Mouse (Mus musculus) hindbrain, embryonic 13.5 days (tissue): ENCODE measurements around the gene Phf23. TPM values are rescaled to one million over a fixed set of nuclear protein-coding genes. Genes with fewer than 3 reads are reported as not detected.
A peak's percentile ranks its signal among the peaks of the same experiment; 100 is the strongest.

Experiments
- ATAC-seq: fragments of 200-750 bp; cut with Nextera tagmentation; 2 replicates; pipeline ENCODE4 v1.8.0; 2017; ENCODE audit warnings: moderate TSS enrichment; ENCODE audit not compliant: low FRiP score
- H3K27ac ChIP-seq: fragments of 300-500 bp; sonication (generic); 2 replicates; pipeline ENCODE4 v1.5.1; 2015; ENCODE audit warnings: inconsistent platforms, mild to moderate bottlenecking, moderate library complexity
- H3K27me3 ChIP-seq: fragments of 300-500 bp; sonication (generic); 2 replicates; pipeline ENCODE4 v1.6.1; 2015; ENCODE audit warnings: mild to moderate bottlenecking, inconsistent platforms
- H3K36me3 ChIP-seq: fragments of 300-500 bp; sonication (generic); 2 replicates; pipeline ENCODE4 v1.6.1; 2015; ENCODE audit warnings: mild to moderate bottlenecking, inconsistent platforms
- H3K4me1 ChIP-seq: fragments of 300-500 bp; sonication (generic); replicated peaks from 2 replicates; pipeline ENCODE4 v1.6.1; 2015; ENCODE audit warnings: inconsistent platforms
- H3K4me2 ChIP-seq: fragments of 300-500 bp; sonication (generic); 2 replicates; pipeline ENCODE4 v1.6.1; 2015; ENCODE audit warnings: inconsistent platforms, mild to moderate bottlenecking, moderate library complexity
- H3K4me3 ChIP-seq: fragments of 300-500 bp; sonication (generic); 2 replicates; pipeline ENCODE4 v1.5.1; 2015; ENCODE audit warnings: mild to moderate bottlenecking, inconsistent platforms
- H3K9ac ChIP-seq: fragments of 300-500 bp; sonication (generic); 2 replicates; pipeline ENCODE4 v1.6.1; 2015; ENCODE audit warnings: mild to moderate bottlenecking, inconsistent platforms
- H3K9me3 ChIP-seq: fragments of 300-500 bp; sonication (generic); 2 replicates; pipeline ENCODE4 v1.6.1; 2016; ENCODE audit warnings: inconsistent platforms
- WGBS: fragments of 180-500 bp; shearing (Covaris S2); methylation state at CpG from one replicate; pipeline ENCODE4 v1.1.7; 2015; 5-methylcytosine and 5-hydroxymethylcytosine counted together
- microRNA counts: library from miRNA; unstranded; fragments of <30 nt; microRNA quantifications from one replicate; lab custom pipeline; 2016
- microRNA-seq: library from miRNA; unstranded; fragments of <30 nt; microRNA quantifications from one replicate; pipeline ENCODE4, GENCODE M21; 2016
- polyA plus RNA-seq: library from polyadenylated mRNA; unstranded; fragments of >200 nt; fragmentation: Nextera tagmentation; extraction: Ambion mirVana; gene quantifications from 2 replicates; pipeline ENCODE4 v1.2.1, GENCODE M21; 2015

Phf23 gene
- polyA plus RNA-seq, 1 experiment from 2014 or later = 74.8 TPM

- Histone ChIP-seq H3K27me3 (no peaks in the 10 kb centered on the region), H3K9me3 (no peaks in the 10 kb centered on the region), H3K9ac (peak overlapping the region; percentile 68), H3K4me1 (peaks cover 54% of the 10 kb centered on the region), H3K4me3 (peak overlapping the region; percentile 40), H3K27ac (peak overlapping the region; percentile 98), H3K4me2 (peak overlapping the region; percentile 56), H3K36me3 (peaks cover 45% of the 10 kb centered on the region)
- ATAC-seq = no peak
- 90% methylated on average over 28 of the region's 28 CpGs for WGBS
Measured at GRCm38 (mm10) chr11:70030651-70031320, 35.2 kb downstream of the Phf23 start.

GRCm38 (mm10) chr11:70031321-70031670 is 35.7 kb downstream of the Phf23 start:
- WGBS = 95% methylated on average over 11 of the region's 11 CpGs
- Histone ChIP-seq H3K27me3 (no peaks in the 10 kb centered on the region), H3K9me3 (no peaks in the 10 kb centered on the region), H3K4me1 (peaks cover 49% of the 10 kb centered on the region), H3K4me2 (no peak overlapping the region), H3K36me3 (peaks cover 49% of the 10 kb centered on the region), H3K27ac (0 out of 2 replicates have a peak overlapping the region, but pooled peaks have one; percentile 98), H3K4me3 (no peak overlapping the region), H3K9ac (no peak overlapping the region)
- ATAC-seq = no peak

- Histone ChIP-seq H3K4me1 (no peaks in the 10 kb centered on the region), H3K9me3 (no peaks in the 10 kb centered on the region), H3K36me3 (peaks cover 82% of the 10 kb centered on the region), H3K27me3 (no peaks in the 10 kb centered on the region), H3K4me2 (no peak overlapping the region), H3K4me3 (no peak overlapping the region), H3K27ac (no peak overlapping the region), H3K9ac (no peak overlapping the region)
- 86% methylated on average over 7 of the region's 7 CpGs for WGBS
- ATAC-seq = no peak
Measured at GRCm38 (mm10) chr11:70038174-70038573, 42.6 kb downstream of the Phf23 start.

GRCm38 (mm10) chr11:70039631-70040030 is 44.1 kb downstream of the Phf23 start:
- ATAC-seq = no peak
- no peak overlapping the region for H3K9ac ChIP-seq
- WGBS = 93% methylated on average over 10 of the region's 10 CpGs
- H3K27me3 ChIP-seq = no peaks in the 10 kb centered on the region
- no peak overlapping the region for H3K4me3 ChIP-seq
- no peaks in the 10 kb centered on the region for H3K4me1 ChIP-seq
- no peak overlapping the region for H3K4me2 ChIP-seq
- H3K27ac ChIP-seq = no peak overlapping the region
- H3K36me3 ChIP-seq = peaks cover 85% of the 10 kb centered on the region
- H3K9me3 ChIP-seq = no peaks in the 10 kb centered on the region

- no peaks in the 10 kb centered on the region for H3K27me3 ChIP-seq
Measured at GRCm38 (mm10) chr11:70040184-70040583, 44.6 kb downstream of the Phf23 start.

GRCm38 (mm10) chr11:70042309-70043085 is 46.9 kb downstream of the Phf23 start:
- Histone ChIP-seq H3K27me3 (no peaks in the 10 kb centered on the region), H3K4me3 (no peak overlapping the region), H3K9ac (no peak overlapping the region), H3K36me3 (peaks cover 82% of the 10 kb centered on the region), H3K4me2 (no peak overlapping the region), H3K9me3 (no peaks in the 10 kb centered on the region), H3K27ac (no peak overlapping the region), H3K4me1 (no peaks in the 10 kb centered on the region)
- 86% methylated on average over 23 of the region's 23 CpGs for WGBS
- no peak for ATAC-seq

More at GRCm38 (mm10) chr11:70040184-70040583, 44.6 kb downstream of the Phf23 start:
- no peaks in the 10 kb centered on the region for H3K9me3 ChIP-seq
- no peak overlapping the region for H3K4me3 ChIP-seq
- peaks cover 85% of the 10 kb centered on the region for H3K36me3 ChIP-seq
- no peak overlapping the region for H3K4me2 ChIP-seq
- H3K4me1 ChIP-seq = no peaks in the 10 kb centered on the region
- no peak overlapping the region for H3K27ac ChIP-seq
- no peak overlapping the region; the same call in 1 of the 2 replicates for H3K9ac ChIP-seq
- 93% methylated on average over 7 of the region's 7 CpGs for WGBS
- ATAC-seq = no peak

GRCm38 (mm10) chr11:70043665-70044064 is 48.1 kb downstream of the Phf23 start:
- Histone ChIP-seq H3K27me3 (no peaks in the 10 kb centered on the region), H3K4me3 (no peak overlapping the region), H3K27ac (no peak overlapping the region), H3K36me3 (peaks cover 70% of the 10 kb centered on the region), H3K4me1 (no peaks in the 10 kb centered on the region), H3K9me3 (no peaks in the 10 kb centered on the region), H3K4me2 (no peak overlapping the region), H3K9ac (no peak overlapping the region)
- ATAC-seq = no peak
- 78% methylated on average over 7 of the region's 7 CpGs for WGBS

GRCm38 (mm10) chr11:70045435-70045834 is 49.9 kb downstream of the Phf23 start:
- H3K9me3 ChIP-seq = no peaks in the 10 kb centered on the region
- no peak overlapping the region for H3K4me3 ChIP-seq
- peak overlapping the region; percentile 39; the same call in 1 of the 2 replicates for H3K9ac ChIP-seq
- no peaks in the 10 kb centered on the region for H3K4me1 ChIP-seq
- WGBS = 32% methylated on average over 9 of the region's 9 CpGs
- H3K4me2 ChIP-seq = no peak overlapping the region
- H3K36me3 ChIP-seq = peaks cover 54% of the 10 kb centered on the region
- H3K27me3 ChIP-seq = no peaks in the 10 kb centered on the region
- no peak overlapping the region for H3K27ac ChIP-seq
- ATAC-seq = no peak

GRCm38 (mm10) chr11:70049366-70049765 is 53.8 kb downstream of the Phf23 start:
- 68% methylated on average over 6 of the region's 6 CpGs for WGBS
- Histone ChIP-seq H3K9me3 (no peaks in the 10 kb centered on the region), H3K4me1 (no peaks in the 10 kb centered on the region), H3K27ac (no peak overlapping the region), H3K27me3 (no peaks in the 10 kb centered on the region), H3K4me2 (no peak overlapping the region), H3K4me3 (no peak overlapping the region), H3K9ac (no peak overlapping the region), H3K36me3 (peaks cover 16% of the 10 kb centered on the region)
- no peak for ATAC-seq

MicroRNAs within 50 kb of the gene (microRNA counts, 519-probe panel; counts per million panel counts)
- microRNA mmu-miR-324-3p (lab: Ali Mortazavi, UCI) (51.3 counts per million), microRNA mmu-miR-324-5p (lab: Ali Mortazavi, UCI) (3,897 counts per million, percentile 59 among the panel's probes with 10 or more counts)

Small RNA genes within 50 kb of the gene (microRNA-seq; reads per million reads assigned to microRNA genes)
- gene Gm44349 = not detected
- 3,397 reads per million, percentile 86 among the genes with 10 or more reads in this experiment for gene Mir324

Other genes starting within 250 kb of the Phf23 start
- gene Polr2a, start 237.1 kb upstream of the Phf23 start, polyA plus RNA-seq = 18.8 and 20.4 TPM in 2 replicates
- gene Slc35g3, start 233.8 kb upstream of the Phf23 start, polyA plus RNA-seq = 0.35 and 0.87 TPM in 2 replicates
- gene Zbtb4, start 229.9 kb upstream of the Phf23 start, polyA plus RNA-seq = 3.2 TPM in 2 replicates
- 1.5 and 2.6 TPM in 2 replicates for gene Chrnb1, start 199.8 kb upstream of the Phf23 start, polyA plus RNA-seq
- gene Fgf11, start 193.9 kb upstream of the Phf23 start, polyA plus RNA-seq = 4.8 and 5.5 TPM in 2 replicates
- gene Tmem102, start 190.2 kb upstream of the Phf23 start, polyA plus RNA-seq = 1.1 TPM in 2 replicates
- gene Gm39566, start 180.5 kb upstream of the Phf23 start, polyA plus RNA-seq = not detected in 2 replicates
- gene Spem2, start 177.3 kb upstream of the Phf23 start, polyA plus RNA-seq = 0.10 TPM in 1 of 2 replicates, not detected in the other
- gene Spem1, start 173.6 kb upstream of the Phf23 start, polyA plus RNA-seq = 0.70 and 0.81 TPM in 2 replicates
- gene Nlgn2, start 158.0 kb upstream of the Phf23 start, polyA plus RNA-seq = 21.4 and 22.0 TPM in 2 replicates
- gene Tmem256, start 157.3 kb upstream of the Phf23 start, polyA plus RNA-seq = 368 and 374 TPM in 2 replicates
- 51.7 and 53.7 TPM in 2 replicates for gene Plscr3, start 149.4 kb upstream of the Phf23 start, polyA plus RNA-seq
- 0.13 and 0.23 TPM in 2 replicates for gene Tnk1, start 137.0 kb upstream of the Phf23 start, polyA plus RNA-seq
- gene Tmem95, start 117.8 kb upstream of the Phf23 start, polyA plus RNA-seq = not detected in 2 replicates
- gene Kctd11, start 114.4 kb upstream of the Phf23 start, polyA plus RNA-seq = 2.0 and 2.5 TPM in 2 replicates
- gene Acap1, start 100.2 kb upstream of the Phf23 start, polyA plus RNA-seq = 0.17 and 0.52 TPM in 2 replicates
- gene 2810408A11Rik, start 94.8 kb upstream of the Phf23 start, polyA plus RNA-seq = 10.3 and 11.7 TPM in 2 replicates
- 18.8 and 22.6 TPM in 2 replicates for gene Neurl4, start 94.7 kb upstream of the Phf23 start, polyA plus RNA-seq
- gene Gps2, start 81.9 kb upstream of the Phf23 start, polyA plus RNA-seq = 72.4 and 77.3 TPM in 2 replicates
- gene Eif5a, start 73.8 kb upstream of the Phf23 start, polyA plus RNA-seq = 1,129 and 1,134 TPM in 2 replicates
- 4.0 and 7.1 TPM in 2 replicates for gene Ybx2, start 60.0 kb upstream of the Phf23 start, polyA plus RNA-seq
- gene Slc2a4, start 47.6 kb upstream of the Phf23 start, polyA plus RNA-seq = 3.9 and 4.0 TPM in 2 replicates
- gene Cldn7, start 31.0 kb upstream of the Phf23 start, polyA plus RNA-seq = 0.38 and 0.87 TPM in 2 replicates
- gene Ctdnep1, start 14.6 kb upstream of the Phf23 start, polyA plus RNA-seq = 22.4 and 22.7 TPM in 2 replicates
- 149 and 154 TPM in 2 replicates for gene Elp5, start 13.3 kb upstream of the Phf23 start, polyA plus RNA-seq
- gene Gabarap, start 4.6 kb upstream of the Phf23 start, polyA plus RNA-seq = 670 and 709 TPM in 2 replicates
- 26.8 and 28.6 TPM in 2 replicates for gene Dvl2, start 4.8 kb downstream of the Phf23 start, polyA plus RNA-seq
- gene Acadvl, start 19.6 kb downstream of the Phf23 start, polyA plus RNA-seq = 56.9 and 59.4 TPM in 2 replicates
- gene Dlg4, start 21.2 kb downstream of the Phf23 start, polyA plus RNA-seq = 28.1 TPM in 2 replicates
- 1.5 and 1.7 TPM in 2 replicates for gene Asgr1, start 58.3 kb downstream of the Phf23 start, polyA plus RNA-seq
- gene Asgr2, start 96.9 kb downstream of the Phf23 start, polyA plus RNA-seq = not detected in 2 replicates
- gene Mgl2, start 134.6 kb downstream of the Phf23 start, polyA plus RNA-seq = 0.88 and 0.95 TPM in 2 replicates
- 0.47 and 1.3 TPM in 2 replicates for gene Clec10a, start 160.4 kb downstream of the Phf23 start, polyA plus RNA-seq
- 3.1 and 4.6 TPM in 2 replicates for gene Slc16a11, start 217.0 kb downstream of the Phf23 start, polyA plus RNA-seq
- gene Slc16a13, start 225.3 kb downstream of the Phf23 start, polyA plus RNA-seq = 16.1 and 18.1 TPM in 2 replicates
- 5.0 and 5.5 TPM in 2 replicates for gene Bcl6b, start 234.0 kb downstream of the Phf23 start, polyA plus RNA-seq
- gene 0610010K14Rik, start 242.1 kb downstream of the Phf23 start, polyA plus RNA-seq = 193 and 201 TPM in 2 replicates
- 12.4 and 14.7 TPM in 2 replicates for gene Gm21988, start 244.1 kb downstream of the Phf23 start, polyA plus RNA-seq
- gene Rnasek, start 244.1 kb downstream of the Phf23 start, polyA plus RNA-seq = 340 and 342 TPM in 2 replicates